Mouse (Mus musculus): Measurements from ENCODE around the gene Nlk. TPM values are rescaled to one million over a fixed set of nuclear protein-coding genes. Genes with fewer than 3 reads are reported as not detected.

Nlk gene
- polyA plus RNA-seq (2015; fragmentation: Nextera tagmentation; extraction: Ambion mirVana): 8.7 and 11.1 TPM in 2 replicates

GRCm38 (mm10) chr11:78696777-78697752, at the start of gene Nlk:
TSS of gene Nlk (minus strand) at chr11:78697373.

GRCm38 (mm10) chr11:78550168-78551058, 146.8 kb downstream of the Nlk start, which contains the start of gene Tmem97:
TSS of gene Tmem97 (minus strand) at chr11:78550777.

GRCm38 (mm10) chr11:78536080-78536689, 161.0 kb downstream of the Nlk start, which contains the start of the genes Tnfaip1 and Ift20:
TSS of gene Tnfaip1 (minus strand) at chr11:78536332.
TSS of gene Ift20 (plus strand) at chr11:78536361.

Other genes starting within 250 kb of the Nlk start
- 2.3 and 3.3 TPM in 2 replicates for gene Slc46a1, start 231.7 kb downstream of the Nlk start, polyA plus RNA-seq (2015; fragmentation: Nextera tagmentation; extraction: Ambion mirVana)
- gene Sarm1, start 199.6 kb downstream of the Nlk start, polyA plus RNA-seq (2015; fragmentation: Nextera tagmentation; extraction: Ambion mirVana): 0.04 TPM in 1 of 2 replicates, not detected in the other
- gene Vtn, start 198.3 kb downstream of the Nlk start, polyA plus RNA-seq (2015; fragmentation: Nextera tagmentation; extraction: Ambion mirVana): 0.30 and 0.61 TPM in 2 replicates
- not detected in 2 replicates for gene Sebox, start 193.9 kb downstream of the Nlk start, polyA plus RNA-seq (2015; fragmentation: Nextera tagmentation; extraction: Ambion mirVana)
- 23.5 and 23.7 TPM in 2 replicates for gene Tmem199, start 185.2 kb downstream of the Nlk start, polyA plus RNA-seq (2015; fragmentation: Nextera tagmentation; extraction: Ambion mirVana)
- 72.2 and 74.8 TPM in 2 replicates for gene Poldip2, start 185.2 kb downstream of the Nlk start, polyA plus RNA-seq (2015; fragmentation: Nextera tagmentation; extraction: Ambion mirVana)
- 10.6 and 15.0 TPM in 2 replicates for gene Tnfaip1, start 161.0 kb downstream of the Nlk start, polyA plus RNA-seq (2015; fragmentation: Nextera tagmentation; extraction: Ambion mirVana)
- 87.4 and 93.9 TPM in 2 replicates for gene Ift20, start 161.0 kb downstream of the Nlk start, polyA plus RNA-seq (2015; fragmentation: Nextera tagmentation; extraction: Ambion mirVana)
- gene Tmem97, start 146.6 kb downstream of the Nlk start, polyA plus RNA-seq (2015; fragmentation: Nextera tagmentation; extraction: Ambion mirVana): 37.9 and 39.6 TPM in 2 replicates
- 26.1 and 29.7 TPM in 2 replicates for gene Ccnq, start 54.4 kb upstream of the Nlk start, polyA plus RNA-seq (2015; fragmentation: Nextera tagmentation; extraction: Ambion mirVana)
- 28.7 and 31.8 TPM in 2 replicates for gene Lyrm9, start 129.2 kb upstream of the Nlk start, polyA plus RNA-seq (2015; fragmentation: Nextera tagmentation; extraction: Ambion mirVana)
- 0.48 and 0.51 TPM in 2 replicates for gene Nos2, start 223.4 kb upstream of the Nlk start, polyA plus RNA-seq (2015; fragmentation: Nextera tagmentation; extraction: Ambion mirVana)